Mouse (Mus musculus): ENCODE measurements at regions not wholly inside any gene's neighbourhood (a gene's known extent, or its start where the extent isn't known, plus 50 kb on each side); places are given as distances from the start of the nearest gene placed in this dataset.
A peak's percentile ranks its signal among the peaks of the same experiment; 100 is the strongest.

GRCm38 (mm10) chr14:120146312-120146711 lies 104.1 kb upstream of the Oxgr1 start:
- ATAC-seq (replicated peaks; ENCODE audit: low read depth, poor library complexity, severe bottlenecking), result no peak

- no peak for ATAC-seq (replicated peaks; ENCODE audit: low read depth, poor library complexity, severe bottlenecking)
Observed at GRCm38 (mm10) chr14:120146908-120147770, 104.9 kb upstream of the Oxgr1 start.

- ATAC-seq (replicated peaks; ENCODE audit: low read depth, poor library complexity, severe bottlenecking), result no peak
Observed at GRCm38 (mm10) chr14:120148803-120149202, 106.6 kb upstream of the Oxgr1 start.

GRCm38 (mm10) chr14:120149341-120149741 lies 107.1 kb upstream of the Oxgr1 start:
- ATAC-seq (replicated peaks; ENCODE audit: low read depth, poor library complexity, severe bottlenecking), result no peak

- ATAC-seq (replicated peaks; ENCODE audit: low read depth, poor library complexity, severe bottlenecking), result 0 out of 2 replicates have a peak, but pooled peaks have one; percentile 45
Observed at GRCm38 (mm10) chr14:120150589-120150988, 108.4 kb upstream of the Oxgr1 start.

GRCm38 (mm10) chr14:120154413-120154812 lies 112.2 kb upstream of the Oxgr1 start:
- ATAC-seq (replicated peaks; ENCODE audit: low read depth, poor library complexity, severe bottlenecking), result no peak

- ATAC-seq (replicated peaks; ENCODE audit: low read depth, poor library complexity, severe bottlenecking), result no peak
Observed at GRCm38 (mm10) chr14:120164184-120164583, 111.3 kb upstream of the Mbnl2 start.

- no peak for ATAC-seq (replicated peaks; ENCODE audit: low read depth, poor library complexity, severe bottlenecking)
Observed at GRCm38 (mm10) chr14:120165496-120166045, 109.9 kb upstream of the Mbnl2 start.

- ATAC-seq (replicated peaks; ENCODE audit: low read depth, poor library complexity, severe bottlenecking), result no peak
Observed at GRCm38 (mm10) chr14:120170733-120171132, 104.7 kb upstream of the Mbnl2 start.

- ATAC-seq (replicated peaks; ENCODE audit: low read depth, poor library complexity, severe bottlenecking), result peak; percentile 25; the same call in 1 of the 2 replicates
Observed at GRCm38 (mm10) chr14:120172058-120172457, 103.4 kb upstream of the Mbnl2 start.

GRCm38 (mm10) chr14:120172844-120173243 lies 102.6 kb upstream of the Mbnl2 start:
- no peak for ATAC-seq (replicated peaks; ENCODE audit: low read depth, poor library complexity, severe bottlenecking)

GRCm38 (mm10) chr14:120174615-120175014 lies 100.9 kb upstream of the Mbnl2 start:
- ATAC-seq (replicated peaks; ENCODE audit: low read depth, poor library complexity, severe bottlenecking), result no peak

GRCm38 (mm10) chr14:120195218-120195617 lies 80.3 kb upstream of the Mbnl2 start:
- no peak for ATAC-seq (replicated peaks; ENCODE audit: low read depth, poor library complexity, severe bottlenecking)

GRCm38 (mm10) chr14:120211741-120212140 lies 63.7 kb upstream of the Mbnl2 start:
- ATAC-seq (replicated peaks; ENCODE audit: low read depth, poor library complexity, severe bottlenecking), result no peak

- no peak for ATAC-seq (replicated peaks; ENCODE audit: low read depth, poor library complexity, severe bottlenecking)
Observed at GRCm38 (mm10) chr14:120212626-120213025, 62.8 kb upstream of the Mbnl2 start.

GRCm38 (mm10) chr14:120219224-120219623 lies 56.2 kb upstream of the Mbnl2 start:
- ATAC-seq (replicated peaks; ENCODE audit: low read depth, poor library complexity, severe bottlenecking), result no peak

GRCm38 (mm10) chr14:120223528-120224201 lies 51.8 kb upstream of the Mbnl2 start:
- ATAC-seq (replicated peaks; ENCODE audit: low read depth, poor library complexity, severe bottlenecking), result no peak

GRCm38 (mm10) chr14:120224202-120224846 lies 51.1 kb upstream of the Mbnl2 start:
- ATAC-seq (replicated peaks; ENCODE audit: low read depth, poor library complexity, severe bottlenecking), result no peak

- no peak for ATAC-seq (replicated peaks; ENCODE audit: low read depth, poor library complexity, severe bottlenecking)
Observed at GRCm38 (mm10) chr14:120225657-120226056, 49.8 kb upstream of the Mbnl2 start.
